Mouse (Mus musculus) erythroid progenitor cell, adult 5-6 weeks (primary cell): ENCODE measurements at regions not wholly inside any gene's neighbourhood (a gene's known extent, or its start where the extent isn't known, plus 50 kb on each side); places are given as distances from the start of the nearest gene placed in this dataset.

Experiments used
- ATAC-seq: replicated peaks from 2 replicates; pipeline ENCODE4 v1.8.0; 2016; ENCODE audit warnings: moderate number of reproducible peaks, mild to moderate bottlenecking, moderate TSS enrichment, inconsistent platforms; ENCODE audit not compliant: poor library complexity, low FRiP score, severe bottlenecking

GRCm38 (mm10) chr13:102094193-102094592 is 326.2 kb upstream of the Pik3r1 start:
- ATAC-seq: no peak

- ATAC-seq: no peak
Measured at GRCm38 (mm10) chr13:102103161-102103560, 335.1 kb upstream of the Pik3r1 start.

- ATAC-seq: no peak
Measured at GRCm38 (mm10) chr13:102106188-102106587, 338.2 kb upstream of the Pik3r1 start.

- ATAC-seq: no peak
Measured at GRCm38 (mm10) chr13:102108204-102108603, 340.2 kb upstream of the Pik3r1 start.

- ATAC-seq: no peak
Measured at GRCm38 (mm10) chr13:102108916-102109315, 340.9 kb upstream of the Pik3r1 start.

- ATAC-seq: no peak
Measured at GRCm38 (mm10) chr13:102113941-102114340, 345.9 kb upstream of the Pik3r1 start.

GRCm38 (mm10) chr13:102122341-102122740 is 354.3 kb upstream of the Pik3r1 start:
- no peak for ATAC-seq

GRCm38 (mm10) chr13:102127933-102128430 is 360.0 kb upstream of the Pik3r1 start:
- ATAC-seq: no peak

GRCm38 (mm10) chr13:102131459-102131858 is 363.4 kb upstream of the Pik3r1 start:
- no peak for ATAC-seq

- no peak for ATAC-seq
Measured at GRCm38 (mm10) chr13:102132154-102132553, 364.1 kb upstream of the Pik3r1 start.

- no peak for ATAC-seq
Measured at GRCm38 (mm10) chr13:102132696-102133095, 364.7 kb upstream of the Pik3r1 start.

GRCm38 (mm10) chr13:102135210-102135609 is 367.2 kb upstream of the Pik3r1 start:
- ATAC-seq: no peak

GRCm38 (mm10) chr13:102142986-102143385 is 375.0 kb upstream of the Pik3r1 start:
- no peak for ATAC-seq

GRCm38 (mm10) chr13:102143848-102144247 is 375.8 kb upstream of the Pik3r1 start:
- ATAC-seq: no peak

GRCm38 (mm10) chr13:102148039-102148438 is 380.0 kb upstream of the Pik3r1 start:
- ATAC-seq: no peak

- ATAC-seq: no peak
Measured at GRCm38 (mm10) chr13:102153785-102154608, 386.0 kb upstream of the Pik3r1 start.

- no peak for ATAC-seq
Measured at GRCm38 (mm10) chr13:102154609-102154899, 386.5 kb upstream of the Pik3r1 start.

- ATAC-seq: no peak
Measured at GRCm38 (mm10) chr13:102157369-102158130, 389.5 kb upstream of the Pik3r1 start.

- ATAC-seq: no peak
Measured at GRCm38 (mm10) chr13:102173382-102174234, 405.6 kb upstream of the Pik3r1 start.

- no peak for ATAC-seq
Measured at GRCm38 (mm10) chr13:102174431-102174830, 406.4 kb upstream of the Pik3r1 start.
